Mouse (Mus musculus) intestine, postnatal 0 days (tissue): ENCODE data around the gene Zfp428. TPM values are rescaled to one million over a fixed set of nuclear protein-coding genes. Genes with fewer than 3 reads are reported as not detected.

Experiments
- ATAC-seq: fragments of 200-750 bp; cut with Nextera tagmentation; 2 replicates; pipeline ENCODE4 v1.8.0; 2017; ENCODE audit warnings: mild to moderate bottlenecking, moderate TSS enrichment, moderate library complexity
- H3K27ac ChIP-seq: fragments of 300-500 bp; sonication (generic); 2 replicates; pipeline ENCODE4 v1.5.1; 2014; ENCODE audit warnings: mild to moderate bottlenecking, low read depth, low read length, moderate library complexity
- H3K27me3 ChIP-seq: fragments of 300-500 bp; sonication (generic); replicated peaks from 2 replicates; pipeline ENCODE4 v1.6.1; 2014; ENCODE audit warnings: low read length, mixed read lengths; ENCODE audit not compliant: control insufficient read depth, insufficient read depth
- H3K36me3 ChIP-seq: fragments of 300-500 bp; sonication (generic); 2 replicates; pipeline ENCODE4 v1.6.1; 2014; ENCODE audit warnings: mild to moderate bottlenecking, moderate library complexity; ENCODE audit not compliant: control insufficient read depth, insufficient read depth
- H3K4me1 ChIP-seq: fragments of 300-500 bp; sonication (generic); replicated peaks from 2 replicates; pipeline ENCODE4 v1.6.1; 2014; ENCODE audit warnings: antibody characterized with exemption, low read length, mixed read lengths; ENCODE audit not compliant: control insufficient read depth, insufficient read depth
- H3K4me2 ChIP-seq: fragments of 300-500 bp; sonication (generic); replicated peaks from 2 replicates; pipeline ENCODE4 v1.6.1; 2014; ENCODE audit warnings: low read depth, mild to moderate bottlenecking, moderate library complexity
- H3K4me3 ChIP-seq: fragments of 300-500 bp; sonication (generic); 2 replicates; pipeline ENCODE4 v1.5.1; 2014; ENCODE audit warnings: low read depth, low read length
- H3K9ac ChIP-seq: fragments of 300-500 bp; sonication (generic); 2 replicates; pipeline ENCODE4 v1.6.1; 2014; ENCODE audit warnings: mild to moderate bottlenecking, low read depth, low read length
- H3K9me3 ChIP-seq: fragments of 300-500 bp; sonication (generic); 2 replicates; pipeline ENCODE4 v1.6.1; 2016; ENCODE audit warnings: mixed run types; ENCODE audit not compliant: control insufficient read depth
- CTCF ChIP-seq: sonication (generic); IDR thresholded peaks from 2 replicates; pipeline ENCODE4 v1.5.1; 2016; ENCODE audit warnings: low read depth, mild to moderate bottlenecking, control low read depth, antibody characterized with exemption, moderate library complexity
- WGBS: fragments of 180-500 bp; shearing (Covaris S2); extraction: QIAGEN DNeasy Blood & Tissue Kit; methylation state at CpG from one replicate; pipeline ENCODE4 v1.1.7; 2014; 5-methylcytosine and 5-hydroxymethylcytosine counted together
- polyA plus RNA-seq: library from polyadenylated mRNA; unstranded; fragments of >200 nt; fragmentation: Nextera tagmentation; extraction: Ambion mirVana; gene quantifications from 2 replicates; pipeline ENCODE4 v1.2.1, GENCODE M21; 2015

Gene Zfp428
- polyA plus RNA-seq, 1 experiment from 2014 or later = 11.2 TPM

DNA sequence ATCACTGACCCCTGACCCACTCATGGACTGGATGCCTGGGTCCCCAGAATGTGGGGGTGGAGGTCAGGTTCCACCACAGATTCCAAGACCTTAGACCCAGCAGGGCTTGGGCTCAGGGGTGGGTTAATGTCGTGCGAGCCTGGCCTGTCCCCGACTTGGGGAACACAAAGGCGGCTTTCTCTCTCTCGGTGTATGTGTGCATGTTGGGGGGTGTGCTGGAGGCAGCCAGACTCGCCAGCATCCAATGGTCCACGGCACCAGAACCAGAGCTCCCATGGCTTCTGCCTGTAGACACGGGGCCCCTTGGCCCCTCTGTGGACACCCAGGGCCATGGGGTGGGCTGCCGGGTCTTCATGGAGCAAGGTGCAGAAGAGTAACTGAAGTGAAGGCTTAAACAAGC is 21.3 kb upstream of the Zfp428 start:
- H3K4me1 ChIP-seq = no peaks in the 10 kb centered on the region
- 81% methylated on average over 9 of the region's 9 CpGs for WGBS
- no peaks in the 10 kb centered on the region for H3K36me3 ChIP-seq
- H3K9me3 ChIP-seq = no peaks in the 10 kb centered on the region
- no peak overlapping the region for H3K9ac ChIP-seq
- no peak overlapping the region for H3K4me3 ChIP-seq
- no peak for ATAC-seq
- peaks cover 26% of the 10 kb centered on the region for H3K27me3 ChIP-seq
- no peak for TF ChIP-seq CTCF
- no peak overlapping the region for H3K4me2 ChIP-seq
- H3K27ac ChIP-seq = no peak overlapping the region

GRCm38 (mm10) chr7:24486654-24487130 is 20.1 kb upstream of the Zfp428 start:
- Histone ChIP-seq H3K9ac (no peak overlapping the region), H3K27ac (no peak overlapping the region), H3K4me1 (no peaks in the 10 kb centered on the region), H3K36me3 (no peaks in the 10 kb centered on the region), H3K9me3 (no peaks in the 10 kb centered on the region), H3K27me3 (peaks cover 16% of the 10 kb centered on the region), H3K4me3 (no peak overlapping the region), H3K4me2 (no peak overlapping the region)
- 66% methylated on average over 9 of the region's 9 CpGs for WGBS
- no peak for TF ChIP-seq CTCF
- ATAC-seq = no peak

DNA sequence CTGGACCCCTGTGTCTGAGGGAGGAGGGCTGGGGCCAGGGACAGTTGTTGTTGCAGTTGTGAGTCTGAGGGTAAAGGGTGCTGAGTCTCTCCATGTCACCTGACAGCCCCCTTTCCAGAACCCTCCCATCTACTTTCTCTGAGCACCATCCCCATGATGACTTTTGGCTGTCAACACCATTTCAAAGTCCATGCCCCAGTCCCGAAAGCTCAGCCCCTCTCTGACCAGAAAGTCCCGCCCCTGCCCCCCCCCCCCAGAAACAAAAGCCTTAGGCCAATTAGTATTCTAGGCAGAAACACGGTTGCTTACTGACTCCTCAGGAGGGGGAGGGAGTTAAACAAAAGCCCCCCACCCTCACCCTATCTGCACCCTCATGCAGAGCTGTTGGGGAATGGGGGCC is 19.4 kb upstream of the Zfp428 start:
- Histone ChIP-seq H3K4me1 (no peaks in the 10 kb centered on the region), H3K4me3 (no peak overlapping the region), H3K36me3 (no peaks in the 10 kb centered on the region), H3K27me3 (0 out of 2 replicates have a peak, but pooled peaks cover 9% of the 10 kb centered on the region), H3K9ac (no peak overlapping the region), H3K4me2 (no peak overlapping the region), H3K27ac (no peak overlapping the region), H3K9me3 (no peaks in the 10 kb centered on the region)
- 63% methylated on average over 3 of the region's 3 CpGs for WGBS
- ATAC-seq = no peak
- TF ChIP-seq CTCF = no peak

- Histone ChIP-seq H3K4me2 (no peak overlapping the region), H3K27me3 (0 out of 2 replicates have a peak, but pooled peaks cover 5% of the 10 kb centered on the region), H3K27ac (no peak overlapping the region), H3K9me3 (no peaks in the 10 kb centered on the region), H3K4me3 (no peak overlapping the region), H3K36me3 (no peaks in the 10 kb centered on the region), H3K4me1 (no peaks in the 10 kb centered on the region), H3K9ac (no peak overlapping the region)
- TF ChIP-seq CTCF = no peak
- WGBS = 83% methylated on average over 8 of the region's 8 CpGs
- no peak for ATAC-seq
These were observed 18.5 kb upstream of the Zfp428 start for GRCm38 (mm10) chr7:24488303-24488702.

DNA sequence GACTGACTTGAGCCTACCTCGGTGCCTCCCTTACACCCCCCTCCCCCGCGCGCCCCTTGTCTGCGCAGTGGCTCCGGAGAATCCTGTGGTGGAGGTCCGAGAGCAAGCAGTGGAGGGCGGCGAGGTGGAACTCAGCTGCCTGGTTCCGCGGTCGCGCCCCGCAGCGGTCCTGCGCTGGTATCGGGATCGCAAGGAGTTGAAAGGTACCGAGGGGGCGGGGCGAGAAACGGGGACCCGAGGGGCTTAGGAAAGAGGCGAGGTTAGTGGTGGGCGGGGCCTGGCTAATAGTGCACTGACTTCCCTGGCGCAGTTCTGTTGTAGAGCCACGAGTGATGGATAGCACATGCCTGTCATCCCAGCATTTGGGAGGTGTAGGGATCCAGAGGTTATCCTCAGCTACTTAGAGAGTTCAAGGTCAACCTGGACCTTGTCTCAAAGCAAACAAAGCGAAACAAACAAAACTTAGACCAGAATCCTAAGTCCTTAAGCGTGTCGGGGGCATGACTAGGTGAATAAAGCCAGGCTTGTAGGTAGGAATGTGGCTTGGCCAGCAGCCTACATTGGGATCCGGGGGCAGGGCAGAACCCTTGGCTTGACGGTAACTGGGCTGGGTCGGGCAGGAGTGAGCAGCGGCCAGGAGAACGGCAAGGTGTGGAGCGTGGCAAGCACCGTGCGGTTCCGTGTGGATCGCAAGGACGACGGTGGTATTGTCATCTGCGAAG is 6.8 kb upstream of the Zfp428 start:
- no peak; the same call in 1 of the 2 replicates for ATAC-seq
- no peaks in the 10 kb centered on the region for H3K9me3 ChIP-seq
- H3K27ac ChIP-seq = no peak overlapping the region
- no peak overlapping the region for H3K9ac ChIP-seq
- no peaks in the 10 kb centered on the region for H3K4me1 ChIP-seq
- peak overlapping the region; percentile 45 for H3K4me2 ChIP-seq
- peaks cover 24% of the 10 kb centered on the region for H3K27me3 ChIP-seq
- H3K36me3 ChIP-seq = no peaks in the 10 kb centered on the region
- 11% methylated on average over 43 of the region's 43 CpGs for WGBS
- no peak for TF ChIP-seq CTCF
- 0 out of 2 replicates have a peak overlapping the region, but pooled peaks have one; percentile 18 for H3K4me3 ChIP-seq

DNA sequence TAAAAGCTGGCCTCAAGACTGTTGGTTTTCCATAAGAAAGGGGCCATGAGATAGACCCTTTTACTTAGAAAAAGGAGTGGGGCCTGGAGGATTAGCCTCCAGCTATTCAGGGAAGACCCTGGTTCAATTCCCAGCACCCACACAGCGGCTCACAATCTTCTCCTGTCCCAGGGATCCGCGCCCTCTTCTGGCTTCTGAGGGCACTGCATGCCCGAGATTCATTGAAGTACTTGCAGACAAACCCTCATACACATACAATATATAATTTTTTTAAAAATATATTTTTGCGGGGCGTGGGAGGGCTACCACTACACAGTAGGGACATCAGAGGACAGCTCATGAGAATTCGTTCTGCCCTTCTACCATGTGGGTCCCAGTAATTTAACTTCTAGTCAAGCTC is 5.9 kb upstream of the Zfp428 start:
- 39% methylated on average over 7 of the region's 7 CpGs for WGBS
- Histone ChIP-seq H3K4me3 (no peak overlapping the region), H3K9ac (no peak overlapping the region), H3K4me2 (no peak overlapping the region), H3K36me3 (no peaks in the 10 kb centered on the region), H3K9me3 (no peaks in the 10 kb centered on the region), H3K4me1 (no peaks in the 10 kb centered on the region), H3K27ac (no peak overlapping the region), H3K27me3 (peaks cover 24% of the 10 kb centered on the region)
- TF ChIP-seq CTCF = peak; percentile 58
- ATAC-seq = no peak
